Mouse (Mus musculus): Measurements from ENCODE around the gene Med9.
"Not testable (repeated sequence)": the region's sequence is repeated elsewhere in the genome, so short reads cannot be mapped to it uniquely, and the experiment has no call there.

The Med9 gene

GRCm38 (mm10) chr11:59944855-59945254 lies 3.2 kb upstream of the Med9 start:
- DNase-seq (ENCODE audit: low spot score in 2 of 2): not testable (repeated sequence)

GRCm38 (mm10) chr11:59948401-59948767 lies 378 bp downstream of the Med9 start:
- no peak for DNase-seq (ENCODE audit: low spot score in 2 of 2)

DNA sequence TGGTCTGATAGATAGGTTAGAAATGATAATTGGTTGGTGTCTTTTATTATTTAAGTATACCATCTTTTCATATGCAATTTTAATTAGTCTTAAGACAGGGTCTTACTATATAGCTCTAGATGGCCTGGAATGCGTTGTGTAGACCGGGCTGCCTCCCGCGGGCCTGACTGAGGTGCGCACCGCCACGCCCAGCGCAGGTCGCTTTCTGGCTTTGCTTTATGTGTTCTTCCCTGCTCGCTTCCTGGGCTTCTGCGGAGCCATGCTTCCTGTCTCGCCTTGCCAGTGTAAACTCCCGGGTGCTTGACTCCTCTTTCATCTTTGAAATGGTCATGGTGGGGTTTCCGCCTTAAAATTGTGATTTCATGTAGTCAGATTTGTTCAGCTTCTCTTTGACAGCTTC lies 4.9 kb downstream of the Med9 start:
- no peak for DNase-seq (ENCODE audit: low spot score in 2 of 2)

GRCm38 (mm10) chr11:59956749-59957148 lies 8.7 kb downstream of the Med9 start:
- no peak for DNase-seq (ENCODE audit: low spot score in 2 of 2)

GRCm38 (mm10) chr11:59959453-59959852 lies 11.4 kb downstream of the Med9 start:
- no peak for DNase-seq (ENCODE audit: low spot score in 2 of 2)

- no peak for DNase-seq (ENCODE audit: low spot score in 2 of 2)
Measured at GRCm38 (mm10) chr11:59960476-59961337, 12.7 kb downstream of the Med9 start.

DNA sequence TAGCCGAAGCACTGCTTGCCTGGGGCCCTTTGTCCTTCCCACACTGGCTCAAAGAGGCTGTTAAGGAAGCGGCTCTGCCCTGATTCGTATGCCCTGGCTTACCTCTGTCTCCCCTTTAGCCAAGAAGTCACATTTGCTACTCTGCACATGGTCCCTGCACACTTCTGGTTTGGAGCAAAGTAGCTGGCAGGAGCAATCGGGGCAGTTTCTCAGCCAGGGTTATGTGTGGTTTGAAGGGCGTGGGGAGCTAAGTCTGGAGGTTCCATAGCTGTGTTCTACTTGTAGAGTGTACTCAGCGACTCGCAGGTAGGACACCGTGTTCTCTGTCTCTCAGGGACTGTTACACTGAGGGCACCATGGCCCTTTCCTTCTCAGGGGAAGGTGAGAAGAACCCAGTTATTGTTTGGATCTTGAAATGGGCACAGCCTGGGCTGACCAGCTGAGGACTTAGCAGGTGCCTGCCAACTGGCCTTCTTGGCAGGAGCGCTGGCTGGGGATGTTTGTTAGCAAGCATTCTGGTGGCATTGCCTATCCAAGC lies 13.4 kb downstream of the Med9 start:
- DNase-seq (ENCODE audit: low spot score in 2 of 2): no peak

- no peak for DNase-seq (ENCODE audit: low spot score in 2 of 2)
Measured at GRCm38 (mm10) chr11:59962590-59962989, 14.6 kb downstream of the Med9 start.

DNA sequence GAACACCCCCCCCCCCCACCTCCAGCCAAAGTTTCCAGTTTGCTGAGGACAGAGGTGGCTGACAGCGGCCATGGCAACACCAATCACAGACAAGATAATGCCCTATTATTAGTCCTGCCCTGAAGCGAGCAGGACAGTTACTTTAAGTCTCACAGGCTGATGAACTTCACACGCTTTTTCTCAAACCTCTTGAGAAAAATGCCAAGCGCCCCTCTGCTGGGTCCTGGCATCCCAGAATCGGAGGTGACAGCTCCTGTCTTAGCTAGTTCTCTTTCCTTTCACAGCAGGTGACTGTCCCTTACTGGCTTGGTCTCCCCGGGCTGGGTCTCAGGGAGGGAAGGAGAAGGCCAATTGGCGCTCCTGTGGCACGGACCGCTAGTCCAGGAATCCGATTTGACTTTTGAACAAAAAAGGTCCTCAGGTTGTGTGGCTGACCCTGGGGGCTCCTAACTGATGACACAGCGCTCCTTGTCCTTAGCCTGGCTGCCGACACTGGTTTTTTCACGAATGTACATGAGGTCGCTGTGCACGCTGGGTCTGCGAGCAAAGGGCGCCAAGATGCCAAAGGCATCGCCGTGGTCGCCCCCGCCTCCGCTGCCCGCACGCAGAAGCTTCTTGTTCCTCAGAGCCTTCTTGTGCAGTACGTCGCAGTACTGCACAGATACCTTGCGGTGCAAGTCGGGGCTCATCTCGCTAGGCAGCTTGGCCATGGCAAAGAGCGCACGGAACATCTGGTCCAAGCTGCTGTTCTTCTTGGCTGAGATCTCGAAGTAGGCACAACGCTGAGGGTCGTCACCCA lies 15.6 kb downstream of the Med9 start:
- DNase-seq (ENCODE audit: low spot score in 2 of 2): no peak

DNA sequence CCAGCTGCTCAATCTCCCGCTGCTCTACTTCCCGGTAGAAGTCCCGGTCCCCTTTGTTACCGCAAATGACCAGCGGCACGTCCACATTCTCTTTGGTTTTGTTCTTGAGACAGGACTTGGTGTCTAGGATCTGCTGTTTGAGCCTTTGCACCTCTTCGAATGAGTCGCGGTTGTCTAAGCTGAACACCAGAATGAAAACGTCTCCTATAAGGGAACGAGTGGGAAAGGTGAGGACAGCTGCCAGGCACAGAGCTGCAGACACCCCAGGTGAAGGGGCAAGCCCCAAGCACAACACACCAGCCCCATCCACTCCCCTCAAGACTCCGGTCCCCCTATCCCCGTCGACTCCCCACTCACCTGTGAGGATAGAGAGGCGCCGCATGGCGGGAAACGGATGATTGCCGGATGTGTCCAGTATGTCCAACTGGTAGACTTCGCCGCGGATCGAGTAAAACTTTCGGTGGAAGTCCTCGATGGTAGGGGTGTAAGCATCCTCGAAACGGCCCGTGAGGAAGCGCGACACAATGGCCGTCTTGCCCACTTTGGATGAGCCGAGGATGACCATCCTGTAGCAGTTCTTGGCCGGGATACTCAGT lies 16.3 kb downstream of the Med9 start:
- DNase-seq (ENCODE audit: low spot score in 2 of 2): no peak

- peak; percentile 29 to 48 for DNase-seq (ENCODE audit: low spot score in 2 of 2)
Measured at GRCm38 (mm10) chr11:59964818-59965217, 16.8 kb downstream of the Med9 start, which contains the start of gene Rasd1. Rasd1 (minus strand) TSS chr11:59964944.

DNA sequence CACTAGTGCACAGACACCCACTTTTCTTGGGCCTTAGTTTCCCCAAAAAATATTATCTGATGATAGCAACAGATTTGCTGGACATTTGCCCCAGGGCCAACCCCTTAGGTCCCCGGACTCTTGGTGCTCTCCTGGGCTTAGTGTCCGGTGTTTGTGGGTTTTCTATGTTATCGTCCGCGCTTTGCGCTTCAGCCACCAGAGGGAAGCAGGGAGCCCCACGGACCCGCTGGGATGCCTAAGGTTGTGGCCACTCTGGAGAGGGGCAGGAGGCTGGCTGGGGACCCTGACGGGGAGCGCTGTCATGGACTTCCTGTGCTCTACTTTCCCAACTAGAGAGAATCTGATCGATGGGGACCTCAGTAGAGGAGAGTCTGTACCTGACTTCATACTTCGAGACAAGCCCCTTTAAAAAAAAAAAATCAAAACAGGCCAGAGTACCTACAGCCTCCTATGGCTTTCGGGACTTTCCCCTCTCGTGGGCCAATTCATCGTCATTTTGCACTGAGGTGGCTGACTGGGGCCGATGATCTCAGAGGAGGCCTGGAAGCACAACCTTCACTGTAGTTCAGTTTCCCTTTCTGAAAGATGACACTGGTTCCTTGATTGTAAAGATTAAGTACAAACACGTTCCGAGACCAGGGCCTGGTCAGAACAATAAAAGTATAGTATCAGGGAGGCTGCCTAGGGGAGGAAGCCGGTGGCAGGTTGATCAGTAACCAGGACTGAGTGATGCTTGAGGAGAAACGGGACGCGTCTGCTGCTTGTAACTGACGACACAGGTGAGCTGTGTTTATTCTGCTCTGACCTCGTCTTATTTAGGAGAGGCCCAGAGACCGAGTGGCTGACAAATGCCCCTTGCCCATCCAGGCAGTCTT lies 17.5 kb downstream of the Med9 start:
- peak; percentile 33 to 61 for DNase-seq (ENCODE audit: low spot score in 2 of 2)

GRCm38 (mm10) chr11:59966102-59966483 lies 18.1 kb downstream of the Med9 start:
- no peak for DNase-seq (ENCODE audit: low spot score in 2 of 2)

DNA sequence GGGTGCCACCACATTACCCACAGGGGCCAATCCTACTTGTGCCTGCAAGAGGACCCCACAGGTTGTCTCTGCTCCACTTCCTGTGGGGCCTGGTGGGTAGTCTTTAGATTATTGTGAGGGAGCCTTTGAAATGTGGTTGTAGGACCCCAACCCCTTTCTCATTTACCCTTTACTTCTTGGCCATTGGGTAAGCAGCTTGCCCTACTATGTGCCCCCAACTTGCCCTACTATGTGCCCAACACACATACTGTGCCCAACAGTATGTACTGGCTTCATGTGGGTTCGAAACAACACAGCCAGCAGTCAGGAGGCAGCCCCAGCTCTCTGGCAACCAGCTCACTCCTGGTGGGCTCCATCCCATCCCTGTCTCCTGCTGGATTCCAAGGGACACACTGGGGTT lies 19.8 kb downstream of the Med9 start:
- DNase-seq (ENCODE audit: low spot score in 2 of 2): no peak

GRCm38 (mm10) chr11:59970780-59971179 lies 22.8 kb downstream of the Med9 start:
- no peak for DNase-seq (ENCODE audit: low spot score in 2 of 2)

DNA sequence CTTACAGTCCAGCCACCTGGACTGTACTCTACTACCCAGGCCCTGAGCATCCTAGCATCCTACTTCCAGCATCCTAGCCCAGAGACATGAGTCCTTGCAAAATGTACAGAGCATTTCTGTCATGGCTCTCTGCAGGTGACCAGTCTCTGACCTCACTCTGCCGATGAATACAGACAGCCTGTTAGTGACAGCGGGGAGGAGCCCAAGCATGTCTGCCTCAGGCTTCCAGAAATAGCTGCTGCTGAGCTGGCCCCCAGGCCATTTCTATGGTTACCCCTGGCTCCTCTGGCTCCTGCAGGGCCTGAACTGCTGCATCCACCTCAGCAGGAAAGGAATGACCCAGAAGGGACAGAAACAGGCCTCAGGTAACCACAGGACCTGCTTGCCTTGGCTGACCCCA lies 23.7 kb downstream of the Med9 start:
- DNase-seq (ENCODE audit: low spot score in 2 of 2): no peak

GRCm38 (mm10) chr11:59973389-59973788 lies 25.4 kb downstream of the Med9 start:
- DNase-seq (ENCODE audit: low spot score in 2 of 2): no peak

DNA sequence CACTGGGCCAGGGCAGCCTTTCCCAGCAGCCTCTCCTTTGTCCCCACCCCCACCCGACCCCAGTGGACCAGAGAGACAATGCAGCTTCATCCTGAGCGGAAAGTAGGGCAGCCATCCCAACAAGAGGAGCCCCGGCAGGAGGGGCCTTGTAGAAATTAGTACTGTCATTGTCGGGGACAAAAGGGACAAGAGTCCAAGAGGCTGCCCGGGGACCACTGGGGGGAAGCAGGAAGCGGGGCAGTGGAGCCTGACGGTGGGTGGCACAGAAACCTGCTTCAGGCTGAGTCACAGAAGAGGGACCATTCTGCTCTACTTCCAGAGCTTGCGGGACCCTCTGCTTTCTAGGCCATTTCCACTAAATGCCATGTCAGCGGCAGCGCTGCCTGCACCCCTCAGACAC lies 27.2 kb downstream of the Med9 start:
- no peak for DNase-seq (ENCODE audit: low spot score in 2 of 2)

DNA sequence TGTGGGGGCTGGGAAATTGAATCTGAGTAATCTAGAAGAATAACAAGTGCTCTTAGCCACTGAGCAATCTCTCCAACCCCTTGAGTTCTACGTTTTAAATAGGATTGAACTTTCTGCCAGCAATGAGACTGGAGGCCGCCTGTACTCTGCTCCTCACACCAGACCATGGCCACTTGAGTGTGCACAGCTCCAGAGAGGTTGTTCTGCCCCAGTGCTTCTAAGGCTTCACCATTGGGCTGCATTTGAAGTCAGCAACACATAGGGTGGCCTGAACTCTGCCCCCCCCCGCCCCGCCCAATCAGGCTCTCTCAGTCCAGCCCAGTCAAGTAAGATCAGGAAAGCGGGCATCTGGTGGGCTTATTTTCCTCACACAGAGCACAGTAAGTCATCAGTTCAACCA lies 29.8 kb downstream of the Med9 start:
- DNase-seq (ENCODE audit: low spot score in 2 of 2): no peak

DNA sequence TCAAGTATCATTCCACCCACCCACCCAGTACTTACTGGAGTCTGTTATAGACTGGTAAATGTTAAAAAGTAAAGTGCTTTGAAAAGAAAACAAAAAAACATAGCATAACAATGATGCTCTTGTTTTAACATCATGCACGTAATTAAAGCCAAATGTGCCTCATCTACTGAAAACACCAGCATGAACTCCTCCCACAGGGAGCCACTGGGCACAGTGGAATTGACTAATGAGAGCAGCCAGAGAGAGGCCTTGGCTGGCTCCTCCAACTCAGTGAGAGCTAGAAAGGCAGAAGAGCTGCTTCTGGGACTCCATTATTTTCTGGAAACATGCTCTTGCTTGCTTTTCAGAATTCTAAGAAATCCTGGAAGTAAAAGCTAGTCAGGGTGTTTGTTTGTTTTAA lies 41.4 kb downstream of the Med9 start:
- DNase-seq (ENCODE audit: low spot score in 2 of 2): no peak

- no peak for DNase-seq (ENCODE audit: low spot score in 2 of 2)
Measured at GRCm38 (mm10) chr11:59991365-59991764, 43.4 kb downstream of the Med9 start.
